Comparison of ENCODE assay signal across 10 mouse cellular contexts in the genomic region with DNA sequence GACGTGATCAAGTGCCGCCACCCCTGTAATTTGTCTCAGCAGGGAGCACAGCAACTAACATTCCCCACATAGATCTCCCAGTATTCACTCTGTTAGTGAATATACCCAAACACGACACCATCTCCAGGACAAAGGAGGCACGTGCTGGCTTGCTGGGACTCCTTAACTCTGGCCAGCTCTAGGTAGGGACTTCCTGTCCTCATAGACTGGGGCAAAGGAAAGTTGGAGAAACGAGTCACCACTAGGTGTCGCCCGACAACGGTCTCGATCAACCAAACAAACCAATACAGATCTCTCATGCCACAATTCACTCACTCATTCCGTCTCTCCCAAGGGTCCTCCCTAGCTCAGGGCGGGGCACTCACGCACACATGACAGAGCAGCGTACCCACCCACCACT. TPM values are rescaled to one million over a fixed set of nuclear protein-coding genes. Genes with fewer than 3 reads are reported as not detected.
DNase-seq lines count a peak whose midpoint lies in the region; ATAC-seq lines count a peak whose summit lies in the region.
"Had no signal": no experiment of that assay in that cellular context is flagged by ENCODE, and none has a peak within 500 bp of the region (broad histone marks: within the 10 kb centered on the region; RNA-seq: fewer than 3 reads in every experiment).

No protein-coding gene starts in this region.

- no peaks in the 10 kb centered on the region for H3K27me3 ChIP-seq in hindbrain, embryonic 10.5 days (ENCODE audit: insufficient read depth, poor library complexity, severe bottlenecking)
- no peaks in the 10 kb centered on the region for H3K27me3 ChIP-seq in hindbrain, embryonic 13.5 days

- no peaks in the 10 kb centered on the region for H3K36me3 ChIP-seq in hindbrain, embryonic 10.5 days
- H3K36me3 ChIP-seq in hindbrain, embryonic 13.5 days, result no peaks in the 10 kb centered on the region

- no peak for ATAC-seq in hindbrain, embryonic 13.5 days (ENCODE audit: low FRiP score)

- WGBS in hindbrain, embryonic 10.5 days, result 15% methylated on average over 13 of the region's 13 CpGs
- WGBS in hindbrain, embryonic 13.5 days, result 12% methylated on average over 13 of the region's 13 CpGs

- no peaks in the 10 kb centered on the region for H3K4me1 ChIP-seq in hindbrain, embryonic 10.5 days (replicated peaks)
- H3K4me1 ChIP-seq in hindbrain, embryonic 13.5 days (replicated peaks), result no peaks in the 10 kb centered on the region

- intact Hi-C loops in heart, postnatal 14 days (cut with DNase I), result loop anchor here (5.0 kb wide), 1 partner anchor 68 kb away; no protein-coding TSS in a partner anchor

- 0 out of 2 replicates have a peak, but pooled peaks cover 4% of the 10 kb centered on the region for H3K9me3 ChIP-seq in hindbrain, embryonic 10.5 days
- H3K9me3 ChIP-seq in hindbrain, embryonic 13.5 days, result no peaks in the 10 kb centered on the region

- no peak overlapping the region for H3K9ac ChIP-seq in hindbrain, embryonic 13.5 days

- peak; percentile 93 for DNase-seq in hindbrain, embryonic 10.5 days (ENCODE audit: low spot score)
- DNase-seq in adipocyte (ENCODE audit: low spot score), result peak; percentile 98
- DNase-seq in embryo, embryonic 10.5 days (ENCODE audit: low spot score), result peak; percentile 95
- DNase-seq in heart, postnatal 14 days, result peak; percentile 87 to 92
- peak; percentile 43 to 91 for DNase-seq in left cerebral cortex, adult 9 months (ENCODE audit: low spot score in 2 of 2)
- DNase-seq in ovary, postnatal 14 days (ENCODE audit: low spot score), result peak; percentile 84
- DNase-seq in thymus, postnatal 14 days, result peak; percentile 90

- H3K4me3 ChIP-seq in hindbrain, embryonic 10.5 days, result no peak overlapping the region
- H3K4me3 ChIP-seq in hindbrain, embryonic 13.5 days, result no peak overlapping the region

- no peak overlapping the region for H3K27ac ChIP-seq in hindbrain, embryonic 10.5 days
- no peak overlapping the region for H3K27ac ChIP-seq in hindbrain, embryonic 13.5 days

- H3K4me2 ChIP-seq in hindbrain, embryonic 13.5 days, result no peak overlapping the region

RNA-seq across cellular contexts. Expression of a gene that starts 15.6 kb away (rescaled TPM):
- not detected in 2 replicates for polyA plus RNA-seq in hindbrain, embryonic 10.5 days (2016; fragmentation: Nextera tagmentation; extraction: Ambion mirVana)
- not detected in 2 replicates for polyA plus RNA-seq in hindbrain, embryonic 13.5 days (2015; fragmentation: Nextera tagmentation; extraction: Ambion mirVana)
- total RNA-seq in heart, postnatal 14 days (2021), result not detected
- polyA plus RNA-seq: cortical plate, adult 2 months; small intestine, adult 2 months had no signal

RNA-seq across cellular contexts. Expression of a gene that starts 23.2 kb away (rescaled TPM):
- polyA plus RNA-seq in hindbrain, embryonic 10.5 days (2016; fragmentation: Nextera tagmentation; extraction: Ambion mirVana), result not detected in 2 replicates
- polyA plus RNA-seq in hindbrain, embryonic 13.5 days (2015; fragmentation: Nextera tagmentation; extraction: Ambion mirVana), result 0.12 TPM in 1 of 2 replicates, not detected in the other
- total RNA-seq in heart, postnatal 14 days (2021), result under 1 TPM in 1 of 2 experiments, not detected in 1; 0.24 TPM
- polyA plus RNA-seq: cortical plate, adult 2 months; small intestine, adult 2 months had no signal

RNA-seq across cellular contexts. Expression of a gene that starts 28.9 kb away (rescaled TPM):
- polyA plus RNA-seq in hindbrain, embryonic 10.5 days (2016; fragmentation: Nextera tagmentation; extraction: Ambion mirVana), result 17.7 and 21.4 TPM in 2 replicates
- 48.4 and 56.6 TPM in 2 replicates for polyA plus RNA-seq in hindbrain, embryonic 13.5 days (2015; fragmentation: Nextera tagmentation; extraction: Ambion mirVana)
- total RNA-seq in heart, postnatal 14 days (2021), result 1 to 10 TPM; 9.4 to 9.8 TPM

RNA-seq across cellular contexts. Expression of a gene that starts 58.7 kb away (rescaled TPM):
- polyA plus RNA-seq in hindbrain, embryonic 10.5 days (2016; fragmentation: Nextera tagmentation; extraction: Ambion mirVana), result 18.6 and 21.6 TPM in 2 replicates
- 56.8 and 61.4 TPM in 2 replicates for polyA plus RNA-seq in hindbrain, embryonic 13.5 days (2015; fragmentation: Nextera tagmentation; extraction: Ambion mirVana)
- 10 to 100 TPM in 1 of 2 experiments, 1 to 10 TPM in 1; 9.9 to 14.8 TPM for total RNA-seq in heart, postnatal 14 days (2021)
